In the genomic region with DNA sequence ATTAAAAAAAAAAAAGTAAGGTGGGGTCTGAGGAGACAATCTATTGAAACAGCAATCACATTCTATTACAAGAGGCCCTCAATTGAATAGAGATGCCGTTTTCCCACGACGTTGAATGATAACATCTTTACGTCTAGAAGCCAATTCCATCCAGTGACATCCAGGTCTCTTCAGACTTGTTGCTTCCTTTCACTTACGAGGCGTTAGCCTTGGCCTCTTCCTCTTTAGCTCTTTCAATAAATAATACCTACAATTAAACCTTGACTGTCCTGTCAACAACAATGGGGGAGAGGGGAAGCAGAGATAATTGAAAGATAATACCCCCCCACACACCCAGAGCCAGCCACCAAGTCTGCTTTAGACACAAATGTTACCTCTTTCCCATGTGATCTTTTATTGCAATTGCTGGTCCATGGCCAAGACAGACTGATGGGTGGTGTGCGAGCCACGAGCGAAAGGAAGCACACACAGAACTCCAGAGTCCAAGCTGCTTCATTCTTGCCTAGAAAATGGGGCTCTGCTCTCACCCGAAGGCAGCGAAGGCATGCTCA, we compare ENCODE assay signal across 11 mouse cellular contexts.
"Had no signal": no experiment of that assay in that cellular context is flagged by ENCODE, and none has a peak within 500 bp of the region (broad histone marks: within the 10 kb centered on the region; RNA-seq: fewer than 3 reads in every experiment).

No protein-coding gene starts in this region.

- H3K9ac ChIP-seq: limb, embryonic 13.5 days; liver, embryonic 14.5 days; lung, embryonic 14.5 days; neural tube, embryonic 15.5 days had no signal

- DNase-seq: kidney, postnatal 10 days; left cerebral cortex, postnatal 4 days; lung, embryonic 14.5 days; midbrain, embryonic 14.5 days; right cerebral cortex, adult 18-20 months; thymus, postnatal 4 days had no signal

- H3K27me3 ChIP-seq: neural tube, embryonic 15.5 days had no signal

- H3K4me1 ChIP-seq: midbrain, embryonic 10.5 days had no signal

- H3K4me3 ChIP-seq: limb, embryonic 13.5 days; midbrain, embryonic 10.5 days; myocyte; neural tube, embryonic 15.5 days had no signal

- H3K36me3 ChIP-seq: limb, embryonic 13.5 days; midbrain, embryonic 10.5 days; neural tube, embryonic 15.5 days had no signal

- H3K9me3 ChIP-seq: limb, embryonic 13.5 days; midbrain, embryonic 10.5 days; neural tube, embryonic 15.5 days had no signal

- H3K4me2 ChIP-seq: limb, embryonic 13.5 days; lung, embryonic 14.5 days; neural tube, embryonic 15.5 days had no signal

- H3K27ac ChIP-seq: limb, embryonic 13.5 days; liver, embryonic 14.5 days; midbrain, embryonic 10.5 days; neural tube, embryonic 15.5 days had no signal
